In the genomic region with DNA sequence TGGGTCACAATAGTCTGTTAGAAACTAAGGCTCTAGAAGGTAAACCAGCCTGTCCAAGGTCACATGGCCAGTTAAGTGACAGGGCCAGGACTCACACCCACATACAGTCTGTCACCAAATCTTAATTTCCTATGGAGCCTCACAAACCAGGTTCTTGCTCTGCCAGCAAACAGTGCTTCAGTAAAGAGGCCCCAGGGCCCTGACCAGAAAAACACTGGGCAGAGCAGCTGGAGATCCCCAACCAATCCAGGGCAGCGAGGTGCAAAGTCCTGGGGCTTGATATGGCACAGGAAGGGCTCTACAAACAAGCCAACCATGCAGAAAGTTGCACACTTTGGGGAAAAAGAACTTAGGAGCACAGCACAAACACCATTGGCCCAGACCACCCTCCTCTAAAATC, we compare ENCODE assay signal across 8 mouse cellular contexts. TPM values are rescaled to one million over a fixed set of nuclear protein-coding genes. Genes with fewer than 3 reads are reported as not detected.
DNase-seq lines count a peak whose midpoint lies in the region; ATAC-seq and TF ChIP-seq lines count a peak whose summit lies in the region.

No protein-coding gene starts in this region.

- H3K4me3 ChIP-seq in heart, embryonic 16.5 days (ENCODE audit: low read length): peak overlapping the region; percentile 85
- H3K4me3 ChIP-seq in limb, embryonic 10.5 days: peak overlapping the region; percentile 82
- H3K4me3 ChIP-seq in small intestine, adult 2 months (ENCODE audit: low read depth, low read length): peak overlapping the region; percentile 49

- H3K36me3 ChIP-seq in heart, embryonic 16.5 days (ENCODE audit: control insufficient read depth, insufficient read depth): 0 out of 2 replicates have a peak, but pooled peaks cover 2% of the 10 kb centered on the region
- H3K36me3 ChIP-seq in limb, embryonic 10.5 days: peaks cover 44% of the 10 kb centered on the region
- H3K36me3 ChIP-seq in small intestine, adult 2 months (ENCODE audit: control insufficient read depth, insufficient read depth, low read length): peaks cover 1% of the 10 kb centered on the region; the same call in 1 of the 2 replicates

- peak; percentile 69 for DNase-seq in cerebellum, adult 11-12 months
- DNase-seq in cerebellum, postnatal 10 days: no peak
- DNase-seq in Muller cell, postnatal 12 days (ENCODE audit: inconsistent ontology term): peak; percentile 37
- no peak for DNase-seq in limb, embryonic 10.5 days (ENCODE audit: low spot score)
- no peak for DNase-seq in urinary bladder, postnatal 25 days (ENCODE audit: low spot score)
- no peak for DNase-seq in layer of hippocampus, adult 9-10 months (ENCODE audit: low spot score)

- peaks cover 44% of the 10 kb centered on the region for H3K4me1 ChIP-seq in heart, embryonic 16.5 days (ENCODE audit: control insufficient read depth, insufficient read depth, low read length)
- H3K4me1 ChIP-seq in limb, embryonic 10.5 days: peaks cover 43% of the 10 kb centered on the region
- H3K4me1 ChIP-seq in small intestine, adult 2 months (ENCODE audit: control insufficient read depth, insufficient read depth, insufficient read length, low read length): peaks cover 33% of the 10 kb centered on the region; the same call in 1 of the 2 replicates

- peak overlapping the region; percentile 94 for H3K9ac ChIP-seq in heart, embryonic 16.5 days (ENCODE audit: low read length)

- TF ChIP-seq POLR2A in small intestine, adult 2 months (IDR thresholded peaks at IDR 0.05; ENCODE audit: low read depth, low read length): peak; percentile 29; the same call in 1 of the 2 replicates

- TF ChIP-seq CTCF in small intestine, adult 2 months (IDR thresholded peaks at IDR 0.05; ENCODE audit: extremely low read depth, insufficient read length, insufficient replicate concordance, low read depth, low read length): no peak

- no peak for ATAC-seq in heart, embryonic 16.5 days (replicated peaks; ENCODE audit: extremely low read depth, insufficient read depth, low FRiP score)

- H3K27me3 ChIP-seq in heart, embryonic 16.5 days (ENCODE audit: control insufficient read depth, insufficient read depth, low read length): no peaks in the 10 kb centered on the region
- no peaks in the 10 kb centered on the region for H3K27me3 ChIP-seq in limb, embryonic 10.5 days (ENCODE audit: low read depth, poor library complexity, severe bottlenecking)
- H3K27me3 ChIP-seq in small intestine, adult 2 months (ENCODE audit: control insufficient read depth, insufficient read depth, low read length): no peaks in the 10 kb centered on the region

- WGBS in heart, embryonic 16.5 days: 32% methylated on average over 1 of the region's 1 CpGs
- 72% methylated on average over 1 of the region's 1 CpGs for WGBS in limb, embryonic 10.5 days
- WGBS in small intestine, adult 2 months: 7% methylated on average over 1 of the region's 1 CpGs

- H3K4me2 ChIP-seq in heart, embryonic 16.5 days (ENCODE audit: low read depth, low read length): peak overlapping the region; percentile 71

- H3K9me3 ChIP-seq in heart, embryonic 16.5 days (replicated peaks; ENCODE audit: control insufficient read depth, low read length): no peaks in the 10 kb centered on the region
- H3K9me3 ChIP-seq in limb, embryonic 10.5 days (replicated peaks): no peaks in the 10 kb centered on the region

- peak overlapping the region; percentile 72 for H3K27ac ChIP-seq in heart, embryonic 16.5 days (ENCODE audit: low read length)
- H3K27ac ChIP-seq in limb, embryonic 10.5 days: peak overlapping the region; percentile 46; the same call in 1 of the 2 replicates
- H3K27ac ChIP-seq in small intestine, adult 2 months (ENCODE audit: insufficient read depth, low read depth, low read length): peak overlapping the region; percentile 91

RNA-seq across cellular contexts. Expression of gene Bcl2l1, which starts 3.0 kb away (rescaled TPM):
- polyA plus RNA-seq in heart, embryonic 16.5 days (2015; fragmentation: Nextera tagmentation; extraction: Ambion mirVana): 70.5 and 74.3 TPM in 2 replicates
- 90.1 and 103 TPM in 2 replicates for polyA plus RNA-seq in limb, embryonic 10.5 days (2016; fragmentation: Nextera tagmentation; extraction: Ambion mirVana)
- 20.7 and 53.8 TPM in 2 replicates for polyA plus RNA-seq in small intestine, adult 2 months (2012; rRNA removed)

RNA-seq across cellular contexts. Expression of gene Tpx2, which starts 19.2 kb away (rescaled TPM):
- polyA plus RNA-seq in heart, embryonic 16.5 days (2015; fragmentation: Nextera tagmentation; extraction: Ambion mirVana): 45.4 and 55.1 TPM in 2 replicates
- polyA plus RNA-seq in limb, embryonic 10.5 days (2016; fragmentation: Nextera tagmentation; extraction: Ambion mirVana): 141 and 147 TPM in 2 replicates
- polyA plus RNA-seq in small intestine, adult 2 months (2012; rRNA removed): 0.52 and 1.3 TPM in 2 replicates

Comparison
In these comparisons a context has a peak if more than half of its experiments do, and no peak if none do; other contexts are left out.
1. DNase-seq: peak in cerebellum, adult 11-12 months (single experiment) and Muller cell, postnatal 12 days (single experiment); none in cerebellum, postnatal 10 days (0 of 2), limb, embryonic 10.5 days (single experiment), urinary bladder, postnatal 25 days (single experiment) and layer of hippocampus, adult 9-10 months (single experiment).
2. RNA of gene Tpx2, which starts 19.2 kb away (polyA plus RNA-seq): 141 to 147 TPM in limb, embryonic 10.5 days and 45.4 to 55.1 TPM in heart, embryonic 16.5 days; 0.52 to 1.3 TPM in small intestine, adult 2 months; every median in the first group is over 10 times any median in the second.
3. Peak in every context shown above with its lines, with median percentiles within 50 percentile points of each other: H3K27ac ChIP-seq and H3K4me3 ChIP-seq.